Mouse (Mus musculus) gastrocnemius, adult 8-10 months (tissue): ENCODE data around the gene Auts2. TPM values are rescaled to one million over a fixed set of nuclear protein-coding genes. Genes with fewer than 3 reads are reported as not detected.

Experiments
- DNase-seq, 2 experiments: peaks; one replicate each; pipeline ENCODE4 v3.0.0; 2022; ENCODE audit warnings: low spot score in 2 of 2
- total RNA-seq, 4 experiments: library from RNA; stranded (reverse); gene quantifications; 2 replicates each; pipeline ENCODE4 v1.2.4; 2022

Auts2 gene
- total RNA-seq, 4 experiments from 2014 or later = 7.6 to 18.8 (median 12.4) TPM

DNA sequence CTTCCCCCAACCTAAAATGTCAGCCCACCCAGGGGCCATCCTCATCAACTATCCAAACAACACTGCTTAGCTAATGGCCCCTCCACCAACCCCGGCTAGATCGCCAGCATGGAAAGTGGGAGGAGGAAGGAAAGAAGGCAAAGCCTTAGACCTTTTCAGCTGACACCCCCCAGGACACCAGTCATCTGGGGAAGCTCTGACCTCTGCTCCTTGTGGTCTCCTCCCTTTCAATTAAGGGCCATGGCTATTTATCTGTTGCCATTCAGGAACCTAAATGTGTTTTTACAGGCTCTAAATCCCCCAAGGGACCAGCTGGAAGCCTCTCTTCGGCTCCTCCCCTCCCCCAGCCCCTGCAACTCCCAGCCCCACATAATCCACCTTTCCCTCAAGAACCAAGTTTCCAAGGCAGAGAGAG is 42.3 kb downstream of the Auts2 start:
- no peak for DNase-seq

DNA sequence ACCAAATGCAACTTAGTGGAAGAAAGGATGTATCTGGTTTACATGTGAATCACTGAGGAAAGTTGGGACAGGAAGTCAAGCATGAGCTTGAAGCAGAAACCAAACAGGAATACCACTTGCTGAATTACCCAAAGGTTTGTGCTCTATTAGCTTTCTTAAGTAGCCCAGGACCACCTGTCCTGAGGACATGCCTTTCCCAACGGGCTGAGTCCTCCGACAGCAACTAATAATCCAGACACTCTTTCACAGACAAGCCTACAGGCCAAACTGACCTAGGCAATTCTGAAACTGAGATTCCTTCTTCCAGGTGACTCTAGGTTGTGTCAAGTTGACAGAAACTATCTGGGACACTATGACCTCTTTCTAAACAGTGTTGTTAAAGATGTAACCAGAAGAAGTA is 44.2 kb downstream of the Auts2 start:
- DNase-seq = no peak

DNA sequence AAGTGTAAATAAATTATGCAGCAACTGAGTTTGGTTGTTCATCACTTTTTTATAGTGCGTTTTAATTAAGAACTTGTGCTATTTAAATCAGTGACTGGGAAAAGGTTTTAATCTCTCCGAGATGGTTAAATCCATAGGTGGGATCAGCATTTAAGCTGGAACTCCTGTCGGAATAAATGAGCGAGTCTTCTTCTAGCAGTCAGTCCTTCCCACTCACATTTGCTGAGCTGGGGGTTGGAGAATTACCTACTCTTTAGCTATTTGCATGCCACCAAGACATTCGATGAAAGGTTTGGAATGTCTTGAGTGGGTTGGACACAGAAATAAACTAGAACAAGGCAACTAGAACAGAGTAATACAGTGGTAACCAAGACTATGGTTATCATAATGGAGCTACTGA is 45.1 kb downstream of the Auts2 start:
- DNase-seq = no peak

- DNase-seq = no peak
Observed at GRCm38 (mm10) chr5:132492793-132493192, 50.4 kb downstream of the Auts2 start.

- no peak for DNase-seq
Observed at GRCm38 (mm10) chr5:132492040-132492439, 51.1 kb downstream of the Auts2 start.

- no peak for DNase-seq
Observed at GRCm38 (mm10) chr5:132491508-132491907, 51.6 kb downstream of the Auts2 start.

DNA sequence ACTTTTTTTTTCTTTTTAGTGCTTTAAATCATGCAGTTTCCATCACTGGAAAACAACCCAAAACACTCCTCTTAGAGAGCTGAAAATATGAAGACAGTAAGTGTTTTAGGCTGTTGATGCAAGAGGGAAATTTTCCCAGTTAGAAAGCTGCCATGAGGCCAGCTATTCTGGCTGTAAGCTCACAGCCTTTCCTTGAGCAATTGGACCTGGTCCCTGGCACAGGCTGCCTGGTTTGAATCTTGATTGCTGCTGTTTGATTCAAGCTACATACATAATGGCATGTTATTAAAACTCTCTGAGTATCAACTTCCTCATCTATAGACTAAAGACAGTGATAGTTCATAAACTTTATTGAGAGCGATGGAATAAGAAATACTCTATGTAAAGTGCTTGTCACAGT is 52.8 kb downstream of the Auts2 start:
- no peak for DNase-seq

GRCm38 (mm10) chr5:132489736-132490313 is 53.3 kb downstream of the Auts2 start:
- no peak for DNase-seq

DNA sequence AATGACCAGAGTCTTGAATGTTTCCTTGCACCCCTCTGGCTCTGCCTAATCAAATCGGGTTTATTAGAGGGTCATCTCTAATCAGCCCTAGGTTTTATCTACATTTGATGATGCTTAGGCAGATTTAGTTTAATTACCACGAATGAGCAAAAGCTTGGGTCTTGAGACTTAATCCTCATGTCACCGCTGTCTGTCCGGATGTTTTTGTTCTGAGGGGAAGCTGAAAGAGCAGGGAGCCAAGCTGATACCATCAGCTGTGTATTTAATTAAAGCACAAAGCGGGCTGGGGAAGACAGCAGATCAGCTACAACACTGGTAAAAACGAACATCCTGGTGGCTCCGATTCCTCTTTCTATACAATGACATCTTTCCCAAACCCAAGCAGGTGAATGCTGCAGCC is 56.3 kb downstream of the Auts2 start:
- DNase-seq = no peak

GRCm38 (mm10) chr5:132485994-132486393 is 57.1 kb downstream of the Auts2 start:
- DNase-seq = no peak

GRCm38 (mm10) chr5:132485448-132485847 is 57.7 kb downstream of the Auts2 start:
- no peak for DNase-seq

- DNase-seq = no peak
Observed at GRCm38 (mm10) chr5:132481476-132481875, 61.7 kb downstream of the Auts2 start.

GRCm38 (mm10) chr5:132480461-132480860 is 62.7 kb downstream of the Auts2 start:
- no peak for DNase-seq

DNA sequence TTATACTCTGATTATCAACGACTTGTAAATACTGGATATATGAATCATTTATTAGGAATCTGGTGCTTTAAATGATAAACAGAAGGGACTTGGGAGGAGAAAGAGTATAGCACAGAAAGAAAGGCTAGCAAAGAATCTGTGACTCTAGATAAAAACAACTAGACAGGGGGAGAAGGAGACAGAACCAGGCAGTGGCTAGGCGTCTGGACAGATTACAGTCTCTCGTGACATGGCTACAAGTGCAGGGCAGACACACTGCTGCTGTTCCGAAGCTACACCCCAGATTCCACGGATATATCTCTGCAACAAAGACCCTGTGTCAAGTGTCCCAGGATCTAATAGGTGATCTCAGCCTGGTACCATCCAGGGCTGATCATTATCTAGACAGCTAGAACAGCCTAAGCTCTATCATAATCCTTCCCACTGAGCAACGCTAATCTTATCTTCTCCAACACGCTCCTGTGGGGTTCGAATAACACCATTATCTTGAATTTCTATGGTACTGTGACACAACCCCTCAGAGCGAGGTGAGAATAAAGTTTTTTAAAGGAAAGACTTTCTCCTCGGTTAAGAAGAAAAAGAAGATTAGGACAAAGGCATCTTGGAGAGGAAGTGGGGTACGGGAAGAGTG is 63.8 kb downstream of the Auts2 start:
- DNase-seq = no peak

- no peak for DNase-seq
Observed at GRCm38 (mm10) chr5:132477533-132477932, 65.6 kb downstream of the Auts2 start.

DNA sequence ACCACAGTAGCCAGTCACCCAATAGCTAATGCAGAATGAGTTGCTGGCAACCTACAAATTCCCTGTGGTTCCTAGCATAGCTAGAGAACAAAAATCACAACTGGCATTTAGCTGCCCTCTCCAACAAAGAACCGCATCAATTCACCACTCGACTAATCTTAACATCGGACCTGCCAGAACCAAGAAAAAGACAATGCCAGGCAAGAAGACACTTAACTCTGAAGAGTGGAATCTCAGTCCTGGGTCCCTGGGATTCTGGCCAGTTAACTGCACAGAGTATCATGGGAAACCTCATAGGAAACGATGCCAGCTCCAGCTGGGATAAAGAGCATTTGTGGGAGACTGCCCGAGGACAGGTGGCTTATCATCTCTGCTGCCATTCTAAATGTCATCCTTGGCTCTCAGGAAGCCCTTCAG is 70.2 kb downstream of the Auts2 start:
- no peak for DNase-seq

GRCm38 (mm10) chr5:132472184-132472829 is 70.8 kb downstream of the Auts2 start:
- no peak for DNase-seq

DNA sequence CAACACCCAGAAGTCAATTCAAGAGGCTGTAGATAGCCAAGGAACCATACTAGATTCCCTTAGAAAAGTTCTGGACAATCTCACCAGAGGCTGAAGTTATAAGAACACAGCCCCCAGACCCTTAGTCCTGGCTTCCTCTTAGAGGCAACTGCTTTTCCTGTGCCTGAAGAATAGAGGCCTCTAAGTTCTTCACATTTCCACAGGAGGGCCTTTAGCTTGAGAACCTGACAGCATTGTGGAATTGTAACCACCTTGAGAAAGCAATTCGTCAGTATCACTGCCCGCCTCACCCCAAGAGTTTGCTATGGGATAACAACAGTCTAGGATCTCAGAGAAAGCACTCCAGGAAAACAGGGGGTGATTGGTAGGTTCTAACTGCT is 75.8 kb downstream of the Auts2 start:
- DNase-seq = no peak

DNA sequence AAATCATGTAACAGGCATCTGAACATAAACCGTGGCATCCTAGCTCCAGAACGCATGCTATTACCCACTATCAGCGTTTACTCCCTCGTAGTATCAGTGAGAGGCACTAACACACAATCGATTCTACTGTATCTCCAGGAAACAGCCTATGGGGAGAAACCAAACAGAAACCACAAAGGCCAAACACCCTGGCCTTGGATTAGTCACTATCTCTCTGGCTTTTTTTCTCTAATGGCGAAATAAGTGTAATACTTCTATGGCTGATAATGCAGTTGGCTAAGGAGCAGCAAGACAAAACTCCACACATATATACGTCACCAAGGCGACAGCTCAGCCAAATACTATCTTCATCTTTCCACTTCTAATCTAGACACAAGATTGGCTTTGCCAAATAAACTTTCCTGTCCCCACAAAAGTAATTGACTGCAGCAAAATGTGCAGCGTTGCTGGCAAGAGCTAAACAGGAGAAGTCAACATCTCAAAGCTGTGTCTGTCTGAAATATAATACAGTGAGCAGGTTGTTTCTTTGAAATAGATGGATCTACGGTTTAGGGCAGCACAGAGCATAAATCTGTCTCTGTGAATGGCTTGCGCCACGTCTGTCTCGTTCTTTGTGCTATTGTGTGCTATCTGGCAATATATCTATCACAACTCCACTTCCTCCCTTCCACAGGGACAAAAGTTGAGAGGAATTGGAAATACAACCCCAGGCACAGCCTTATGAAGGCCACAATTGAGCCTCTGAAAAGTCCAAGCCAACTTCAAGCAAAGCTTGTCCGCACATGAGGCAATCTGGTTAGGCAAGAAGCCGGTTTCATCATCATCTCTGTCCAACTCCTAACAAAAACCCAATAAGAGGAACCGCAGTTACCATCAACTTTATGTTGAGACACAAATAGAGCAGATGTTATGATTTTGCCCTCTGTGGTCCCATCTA is 76.4 kb downstream of the Auts2 start:
- no peak for DNase-seq

GRCm38 (mm10) chr5:132462560-132462959 is 80.6 kb downstream of the Auts2 start:
- no peak for DNase-seq

- DNase-seq = no peak
Observed at GRCm38 (mm10) chr5:132458498-132458897, 84.6 kb downstream of the Auts2 start.

DNA sequence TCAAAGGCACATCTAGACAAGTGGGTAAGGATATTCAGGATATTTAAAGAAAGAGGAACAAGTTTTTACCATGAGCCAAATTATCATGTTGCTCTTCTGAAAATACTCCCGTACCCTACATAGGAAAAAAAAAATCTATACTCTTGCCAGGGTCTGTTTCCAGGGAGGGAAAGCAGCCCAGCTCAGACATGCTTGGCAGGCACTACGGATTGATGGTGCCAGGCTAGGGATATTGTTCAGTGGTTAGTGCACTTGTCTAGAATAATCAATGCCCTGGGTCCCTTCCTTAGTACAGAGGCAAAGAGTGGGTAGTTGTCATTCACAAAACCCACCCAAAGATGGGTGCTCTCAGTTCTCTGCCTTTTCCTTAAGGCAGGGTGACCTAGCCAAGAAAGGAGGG is 90.8 kb downstream of the Auts2 start:
- no peak for DNase-seq
